Mouse (Mus musculus) forebrain, embryonic 13.5 days (tissue): Measurements from ENCODE around the gene Gnb1l. TPM values are rescaled to one million over a fixed set of nuclear protein-coding genes. Genes with fewer than 3 reads are reported as not detected.
A peak's percentile ranks its signal among the peaks of the same experiment; 100 is the strongest.

Experiments used
- ATAC-seq: fragments of 200-750 bp; cut with Nextera tagmentation; 2 replicates; pipeline ENCODE4 v1.8.0; 2017
- H3K27ac ChIP-seq: fragments of 300-500 bp; sonication (generic); 2 replicates; pipeline ENCODE4 v1.5.1; 2015; ENCODE audit warnings: inconsistent platforms, mild to moderate bottlenecking, moderate library complexity
- H3K27me3 ChIP-seq: fragments of 300-500 bp; sonication (generic); 2 replicates; pipeline ENCODE4 v1.6.1; 2015; ENCODE audit warnings: mild to moderate bottlenecking, inconsistent platforms
- H3K36me3 ChIP-seq: fragments of 300-500 bp; sonication (generic); 2 replicates; pipeline ENCODE4 v1.6.1; 2015; ENCODE audit warnings: mild to moderate bottlenecking, inconsistent platforms; ENCODE audit not compliant: poor library complexity, severe bottlenecking
- H3K4me1 ChIP-seq: fragments of 300-500 bp; sonication (generic); 2 replicates; pipeline ENCODE4 v1.6.1; 2015; ENCODE audit warnings: inconsistent platforms
- H3K4me2 ChIP-seq: fragments of 300-500 bp; sonication (generic); 2 replicates; pipeline ENCODE4 v1.6.1; 2015; ENCODE audit warnings: inconsistent platforms, mild to moderate bottlenecking, moderate library complexity
- H3K4me3 ChIP-seq: fragments of 300-500 bp; sonication (generic); 2 replicates; pipeline ENCODE4 v1.5.1; 2015; ENCODE audit warnings: mild to moderate bottlenecking, inconsistent platforms
- H3K9ac ChIP-seq: fragments of 300-500 bp; sonication (generic); 2 replicates; pipeline ENCODE4 v1.6.1; 2015; ENCODE audit warnings: mild to moderate bottlenecking, inconsistent platforms
- H3K9me3 ChIP-seq: fragments of 300-500 bp; sonication (generic); replicated peaks from 2 replicates; pipeline ENCODE4 v1.6.1; 2016; ENCODE audit warnings: inconsistent platforms
- WGBS: fragments of 180-500 bp; shearing (Covaris S2); methylation state at CpG from one replicate; pipeline ENCODE4 v1.1.7; 2015; 5-methylcytosine and 5-hydroxymethylcytosine counted together
- polyA plus RNA-seq: library from polyadenylated mRNA; unstranded; fragments of >200 nt; fragmentation: Nextera tagmentation; extraction: Ambion mirVana; gene quantifications from 2 replicates; pipeline ENCODE4 v1.2.1, GENCODE M21; 2015

Gene Gnb1l
- polyA plus RNA-seq, 1 experiment from 2014 or later, result 14.5 TPM

- Histone ChIP-seq H3K36me3 (no peaks in the 10 kb centered on the region), H3K4me1 (peaks cover 36% of the 10 kb centered on the region), H3K27me3 (peaks cover 97% of the 10 kb centered on the region), H3K9ac (no peak overlapping the region), H3K4me2 (no peak overlapping the region), H3K27ac (no peak overlapping the region), H3K4me3 (no peak overlapping the region), H3K9me3 (no peaks in the 10 kb centered on the region)
- ATAC-seq, result no peak
- WGBS, result 7% methylated on average over 10 of the region's 10 CpGs
These were observed 84.7 kb downstream of the Gnb1l start for GRCm38 (mm10) chr16:18583169-18583568.

- WGBS, result 6% methylated on average over 10 of the region's 10 CpGs
- H3K27me3 ChIP-seq, result peaks cover 97% of the 10 kb centered on the region
- H3K9ac ChIP-seq, result no peak overlapping the region
- no peaks in the 10 kb centered on the region for H3K36me3 ChIP-seq
- no peaks in the 10 kb centered on the region for H3K9me3 ChIP-seq
- H3K4me3 ChIP-seq, result no peak overlapping the region
- H3K27ac ChIP-seq, result no peak overlapping the region
- no peak overlapping the region for H3K4me2 ChIP-seq
- no peak for ATAC-seq
- H3K4me1 ChIP-seq, result peaks cover 42% of the 10 kb centered on the region
These were observed 85.3 kb downstream of the Gnb1l start for GRCm38 (mm10) chr16:18583673-18584357.

- H3K36me3 ChIP-seq, result no peaks in the 10 kb centered on the region
- ATAC-seq, result no peak
- no peak overlapping the region; the same call in 1 of the 2 replicates for H3K4me3 ChIP-seq
- H3K4me2 ChIP-seq, result no peak overlapping the region
- H3K4me1 ChIP-seq, result peaks cover 42% of the 10 kb centered on the region
- no peaks in the 10 kb centered on the region for H3K9me3 ChIP-seq
- H3K9ac ChIP-seq, result no peak overlapping the region
- no peak overlapping the region for H3K27ac ChIP-seq
- H3K27me3 ChIP-seq, result peaks cover 100% of the 10 kb centered on the region
- WGBS, result 9% methylated on average over 10 of the region's 10 CpGs
These were observed 86.5 kb downstream of the Gnb1l start for GRCm38 (mm10) chr16:18584901-18585510.

GRCm38 (mm10) chr16:18585676-18586075 lies 87.2 kb downstream of the Gnb1l start:
- H3K36me3 ChIP-seq, result no peaks in the 10 kb centered on the region
- no peak overlapping the region for H3K9ac ChIP-seq
- 0 out of 2 replicates have a peak overlapping the region, but pooled peaks have one; percentile 35 for H3K4me3 ChIP-seq
- no peak overlapping the region for H3K27ac ChIP-seq
- H3K27me3 ChIP-seq, result peaks cover 100% of the 10 kb centered on the region
- H3K4me1 ChIP-seq, result peaks cover 47% of the 10 kb centered on the region
- 4% methylated on average over 10 of the region's 10 CpGs for WGBS
- peak overlapping the region; percentile 61; the same call in 1 of the 2 replicates for H3K4me2 ChIP-seq
- ATAC-seq, result no peak
- H3K9me3 ChIP-seq, result no peaks in the 10 kb centered on the region

GRCm38 (mm10) chr16:18586076-18586905 lies 87.8 kb downstream of the Gnb1l start:
- H3K9me3 ChIP-seq, result no peaks in the 10 kb centered on the region
- peak overlapping the region; percentile 35 for H3K4me3 ChIP-seq
- no peak overlapping the region for H3K27ac ChIP-seq
- H3K27me3 ChIP-seq, result peaks cover 100% of the 10 kb centered on the region
- H3K36me3 ChIP-seq, result no peaks in the 10 kb centered on the region
- H3K4me1 ChIP-seq, result peaks cover 51% of the 10 kb centered on the region
- WGBS, result 1% methylated on average over 83 of the region's 83 CpGs
- H3K4me2 ChIP-seq, result peak overlapping the region; percentile 61
- no peak for ATAC-seq
- peak overlapping the region; percentile 37; the same call in 1 of the 2 replicates for H3K9ac ChIP-seq

GRCm38 (mm10) chr16:18586906-18587546 lies 88.5 kb downstream of the Gnb1l start:
- 2% methylated on average over 34 of the region's 62 CpGs for WGBS
- H3K9ac ChIP-seq, result peak overlapping the region; percentile 37; the same call in 1 of the 2 replicates
- no peak overlapping the region for H3K27ac ChIP-seq
- H3K36me3 ChIP-seq, result no peaks in the 10 kb centered on the region
- peaks cover 49% of the 10 kb centered on the region for H3K4me1 ChIP-seq
- peak overlapping the region; percentile 61 for H3K4me2 ChIP-seq
- H3K27me3 ChIP-seq, result peaks cover 100% of the 10 kb centered on the region
- no peaks in the 10 kb centered on the region for H3K9me3 ChIP-seq
- H3K4me3 ChIP-seq, result peak overlapping the region; percentile 35
- no peak for ATAC-seq

GRCm38 (mm10) chr16:18587847-18588737 lies 89.6 kb downstream of the Gnb1l start:
- Histone ChIP-seq H3K27me3 (peaks cover 97% of the 10 kb centered on the region), H3K4me3 (peak overlapping the region; percentile 23), H3K27ac (no peak overlapping the region), H3K9me3 (no peaks in the 10 kb centered on the region), H3K4me1 (peaks cover 39% of the 10 kb centered on the region), H3K36me3 (no peaks in the 10 kb centered on the region), H3K9ac (no peak overlapping the region), H3K4me2 (peak overlapping the region; percentile 36)
- under 1% methylated on average over 57 of the region's 57 CpGs for WGBS
- ATAC-seq, result 0 out of 2 replicates have a peak, but pooled peaks have one; percentile 17

- Histone ChIP-seq H3K4me1 (peaks cover 39% of the 10 kb centered on the region), H3K9me3 (no peaks in the 10 kb centered on the region), H3K9ac (no peak overlapping the region), H3K4me3 (peak overlapping the region; percentile 23; the same call in 1 of the 2 replicates), H3K27me3 (peaks cover 97% of the 10 kb centered on the region), H3K36me3 (no peaks in the 10 kb centered on the region), H3K27ac (no peak overlapping the region), H3K4me2 (no peak overlapping the region)
- ATAC-seq, result no peak
- WGBS, result 2% methylated on average over 21 of the region's 31 CpGs
These were observed 90.2 kb downstream of the Gnb1l start for GRCm38 (mm10) chr16:18588738-18589055.

- Histone ChIP-seq H3K9me3 (no peaks in the 10 kb centered on the region), H3K4me3 (no peak overlapping the region), H3K27me3 (peaks cover 97% of the 10 kb centered on the region), H3K9ac (no peak overlapping the region), H3K4me1 (peaks cover 39% of the 10 kb centered on the region), H3K4me2 (no peak overlapping the region), H3K36me3 (no peaks in the 10 kb centered on the region), H3K27ac (no peak overlapping the region)
- WGBS, result 10% methylated on average over 9 of the region's 9 CpGs
- ATAC-seq, result no peak
These were observed 90.6 kb downstream of the Gnb1l start for GRCm38 (mm10) chr16:18589080-18589621.

GRCm38 (mm10) chr16:18589804-18590790 lies 91.6 kb downstream of the Gnb1l start, which contains the start of gene Tbx1:
Gene Tbx1 (minus strand): TSS chr16:18590671.
- H3K36me3 ChIP-seq, result no peaks in the 10 kb centered on the region
- H3K4me1 ChIP-seq, result peaks cover 39% of the 10 kb centered on the region
- H3K9me3 ChIP-seq, result no peaks in the 10 kb centered on the region
- peak within 1 kb of the TSS; percentile 50 for H3K4me2 ChIP-seq
- H3K4me3 ChIP-seq, result peak within 1 kb of the TSS; percentile 31
- no peak within 1 kb of the TSS for H3K9ac ChIP-seq
- H3K27ac ChIP-seq, result no peak within 1 kb of the TSS
- ATAC-seq, result no peak; the same call in 1 of the 2 replicates
- WGBS, result 1% methylated on average over 48 of the region's 48 CpGs
- peaks cover 92% of the 10 kb centered on the region for H3K27me3 ChIP-seq
